Mouse (Mus musculus) ES-E14 (cell line): ENCODE results near the gene Hdac10.

Source experiments
- CHD2 ChIP-seq: IDR thresholded peaks from 2 replicates; pipeline ENCODE4 v1.6.1; 2014; ENCODE audit warnings: mild to moderate bottlenecking, low read depth, low read length, inconsistent platforms
- HCFC1 ChIP-seq: IDR thresholded peaks from 2 replicates; pipeline ENCODE4 v1.6.1; 2012; ENCODE audit warnings: low read length, inconsistent platforms, borderline replicate concordance; ENCODE audit not compliant: insufficient read depth
- ZNF384 ChIP-seq: IDR thresholded peaks from 2 replicates; pipeline ENCODE4 v1.6.1; 2012; ENCODE audit warnings: low read depth, low read length, inconsistent platforms

GRCm38 (mm10) chr15:89118007-89118406, 10.5 kb downstream of the Hdac10 start:
- TF ChIP-seq ZNF384, result no peak
- no peak for TF ChIP-seq HCFC1
- no peak for TF ChIP-seq CHD2
